Mouse (Mus musculus): ENCODE results near the gene Vmp1.

GRCm38 (mm10) chr11:86671041-86671675, 12.5 kb downstream of the Vmp1 start:
- TF ChIP-seq MAX (IDR thresholded peaks at IDR 0.05; ENCODE audit: low read length) (no peak), MYC (IDR thresholded peaks at IDR 0.05; ENCODE audit: low read depth, low read length) (no peak), ZC3H11A (IDR thresholded peaks at IDR 0.05; ENCODE audit: low read depth, low read length) (no peak), ELF1 (IDR thresholded peaks at IDR 0.05; ENCODE audit: low read depth, low read length) (no peak), ZNF384 (IDR thresholded peaks at IDR 0.05; ENCODE audit: low read depth, low read length) (no peak), POLR2A (IDR thresholded peaks at IDR 0.05; ENCODE audit: low read depth, low read length) (no peak), CTCF (conservative IDR thresholded peaks at IDR 0.05 in 1 of 2, IDR thresholded peaks at IDR 0.05 in 1 of 2; ENCODE audit: low read depth in 2 of 2, low read length in 2 of 2) (no peak), SIN3A (IDR thresholded peaks at IDR 0.05; ENCODE audit: low read length) (no peak), JUND (conservative IDR thresholded peaks at IDR 0.05; ENCODE audit: low read depth, low read length) (no peak), EP300 (IDR thresholded peaks at IDR 0.05; ENCODE audit: low read length) (no peak)

Measured in CH12.LX (cell line).